Mouse (Mus musculus) urinary bladder, postnatal 10 days (tissue): Measurements from ENCODE around the gene Eefsec.

Source experiments
- DNase-seq: peaks from one replicate; pipeline ENCODE4 v3.0.0; 2022; ENCODE audit warnings: low spot score

The Eefsec gene

DNA sequence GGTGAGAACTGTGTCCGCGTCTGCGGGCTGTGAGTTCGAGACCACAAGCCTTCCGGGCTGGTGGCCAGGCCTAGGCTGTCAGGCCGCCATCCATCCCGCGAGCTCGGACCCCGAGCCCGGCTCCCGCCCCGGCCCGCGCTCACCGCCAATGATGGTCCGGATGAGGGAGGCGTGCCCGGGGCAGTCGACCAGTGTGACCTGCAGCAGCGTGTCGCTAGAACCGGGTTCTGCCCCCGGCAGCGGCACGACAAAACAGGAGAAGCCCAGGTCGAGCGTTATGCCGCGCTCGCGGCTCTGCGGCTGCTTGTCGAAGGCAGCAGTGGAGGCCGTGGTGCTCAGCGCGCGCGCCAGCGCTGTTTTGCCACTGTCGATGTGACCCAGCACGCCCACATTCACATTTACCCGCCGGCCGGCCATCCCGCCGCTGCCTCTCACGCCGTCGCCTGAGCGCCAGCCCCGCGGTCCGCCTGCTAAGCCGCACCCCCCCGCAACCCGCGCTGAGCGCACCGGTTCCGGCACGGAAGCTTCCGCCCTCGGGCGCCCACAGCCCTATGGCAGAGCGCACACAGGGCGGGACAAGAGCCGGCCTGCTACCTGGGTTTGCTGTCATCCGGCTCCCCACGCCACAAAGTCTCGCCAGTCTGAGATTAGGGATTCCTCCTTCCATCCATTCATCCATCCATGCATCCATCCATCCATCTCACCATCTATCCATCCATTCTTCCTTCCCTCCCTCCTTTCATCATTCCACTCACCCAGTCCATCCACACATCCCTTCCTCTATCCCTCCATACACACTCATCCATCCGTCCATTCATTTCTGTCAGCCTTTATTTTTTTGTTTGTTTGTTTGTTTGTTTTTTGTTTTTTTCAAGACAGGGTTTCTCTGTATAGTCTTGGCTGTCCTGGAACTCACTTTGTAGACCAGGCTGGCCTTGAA, at the start of gene Eefsec:
TSS of gene Eefsec (minus strand) at position 477 of the 940 bp plus-strand sequence.
- DNase-seq = peak; percentile 47

DNA sequence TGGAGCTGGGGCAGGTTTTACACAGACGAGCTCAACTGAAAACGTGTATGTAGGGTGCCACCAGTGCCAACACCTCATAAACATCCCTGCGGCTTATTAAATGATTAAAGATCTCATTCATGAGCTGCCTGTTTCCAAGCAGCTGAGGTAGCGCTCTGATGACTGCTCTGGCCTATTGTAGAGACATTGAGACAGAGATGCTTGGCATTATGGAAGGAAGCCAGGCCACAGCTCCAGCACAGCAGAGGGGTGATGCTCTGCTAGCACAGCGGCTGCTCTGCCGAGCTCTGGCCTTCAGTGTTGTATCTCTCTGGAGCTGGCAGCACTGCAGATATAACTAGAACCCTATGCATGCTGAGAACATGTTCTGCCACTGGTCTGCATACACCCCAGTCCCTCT, 47.4 kb upstream of the Eefsec start:
- DNase-seq = no peak

DNA sequence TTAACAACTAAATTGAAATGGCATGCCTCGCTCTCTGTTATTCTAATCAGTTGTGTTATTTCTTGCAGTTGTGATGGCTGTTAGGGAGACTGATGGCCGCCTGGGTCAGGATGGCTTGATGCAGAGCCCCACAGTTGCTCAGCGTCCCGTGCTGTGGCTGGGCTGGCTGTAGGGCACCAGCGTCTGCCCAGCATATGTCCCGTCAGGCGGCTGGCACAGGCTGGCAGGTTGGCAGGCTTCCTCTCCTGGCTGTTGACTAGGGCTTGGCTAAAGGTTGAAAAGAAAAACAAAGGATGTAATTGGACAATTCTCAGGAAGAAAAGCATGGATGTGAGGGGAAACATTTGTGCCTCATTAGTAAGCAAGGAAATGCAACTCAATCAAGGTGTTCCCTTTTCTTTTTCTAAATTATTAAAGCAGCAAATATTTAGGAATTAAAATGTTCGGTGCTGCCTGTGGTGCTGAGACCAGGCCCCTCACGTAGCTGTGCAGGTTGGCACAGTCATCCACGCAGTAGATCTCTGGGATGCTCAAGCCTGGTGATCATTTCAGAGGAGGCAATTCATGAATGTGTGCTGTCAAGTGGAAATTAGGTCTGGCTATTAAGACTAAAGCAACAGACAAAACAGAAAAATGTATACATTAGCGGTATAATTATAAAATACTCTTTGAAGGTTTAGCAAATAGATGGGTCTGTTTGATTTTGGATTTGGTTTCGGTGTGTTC, 44.5 kb upstream of the Eefsec start:
- no peak for DNase-seq

DNA sequence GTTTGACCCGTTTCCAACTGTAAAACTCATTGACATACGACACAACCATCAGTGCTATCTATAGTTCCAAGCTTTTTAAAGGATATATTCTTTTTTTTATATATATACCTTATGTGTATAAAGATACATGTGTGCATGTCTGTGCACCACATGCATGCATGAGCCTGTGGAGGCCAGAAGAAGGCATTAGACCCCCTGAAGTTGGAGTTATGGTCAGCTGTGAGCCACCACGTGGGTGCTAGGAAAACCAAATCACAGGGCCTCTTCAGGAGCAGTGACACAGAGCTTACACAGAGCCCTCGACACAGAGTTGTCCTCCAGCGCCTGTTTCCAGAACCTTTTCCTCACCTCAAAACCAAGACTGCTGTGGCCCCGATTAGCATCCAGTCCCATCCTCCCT, 43.5 kb upstream of the Eefsec start:
- no peak for DNase-seq

DNA sequence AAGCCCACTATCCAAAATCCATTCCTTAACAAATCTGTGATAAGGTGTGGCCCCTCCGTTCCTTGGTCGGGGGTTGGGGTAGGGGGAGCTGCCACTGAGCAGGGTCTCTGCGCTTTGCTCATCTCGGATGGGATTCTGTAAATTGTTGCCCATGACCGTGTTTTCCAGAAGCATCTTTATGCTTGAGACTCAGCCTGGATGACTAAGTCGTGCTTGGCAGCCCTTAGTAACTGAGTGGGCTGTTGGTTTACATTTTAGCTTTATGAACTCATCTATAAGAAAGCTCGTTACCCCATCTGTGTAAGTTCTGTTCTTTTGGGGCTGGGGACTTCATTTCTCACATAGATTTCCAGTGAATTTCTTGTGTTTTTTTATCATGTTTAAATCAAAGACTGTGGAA, 42.7 kb upstream of the Eefsec start:
- no peak for DNase-seq

DNA sequence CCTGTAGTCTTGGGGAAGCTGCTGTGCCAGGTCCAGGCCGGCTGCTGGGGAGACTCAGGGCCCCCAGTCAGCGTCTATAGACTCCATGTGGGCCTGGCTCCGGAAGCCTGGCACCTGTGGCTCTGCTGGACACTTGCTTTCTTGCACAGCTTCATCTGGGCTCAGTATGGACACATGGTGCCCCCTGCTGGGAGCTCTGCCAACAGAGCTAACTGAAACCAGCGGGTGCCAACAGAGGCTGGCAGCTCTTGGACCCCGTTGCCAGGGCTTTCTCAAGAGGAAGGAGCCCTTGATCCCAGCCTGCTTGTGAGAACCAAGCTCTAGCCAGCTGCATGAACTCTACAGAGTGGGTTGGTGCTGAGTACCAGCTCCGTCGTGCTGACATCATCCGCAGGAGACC, 40.6 kb upstream of the Eefsec start:
- no peak for DNase-seq

DNA sequence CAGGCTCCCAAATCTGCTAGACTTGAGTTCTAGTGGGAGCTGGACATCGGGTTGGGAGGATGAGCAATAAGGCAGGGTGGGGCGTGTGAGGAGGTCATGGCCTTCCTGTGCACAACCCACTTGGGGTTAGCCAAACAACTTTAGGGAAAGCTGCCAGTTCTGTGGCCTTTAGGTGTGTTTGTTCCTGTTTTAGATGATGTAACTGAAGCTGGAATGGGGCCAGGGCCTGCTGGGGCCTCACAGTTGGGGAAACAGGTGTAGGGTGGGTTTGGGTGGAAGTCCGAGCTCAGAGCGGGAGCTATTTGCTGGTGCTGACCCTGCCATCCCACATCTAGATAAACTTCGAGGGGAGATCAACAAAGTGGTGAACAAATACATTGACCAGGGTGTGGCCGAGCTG, 39.0 kb upstream of the Eefsec start:
- no peak for DNase-seq

DNA sequence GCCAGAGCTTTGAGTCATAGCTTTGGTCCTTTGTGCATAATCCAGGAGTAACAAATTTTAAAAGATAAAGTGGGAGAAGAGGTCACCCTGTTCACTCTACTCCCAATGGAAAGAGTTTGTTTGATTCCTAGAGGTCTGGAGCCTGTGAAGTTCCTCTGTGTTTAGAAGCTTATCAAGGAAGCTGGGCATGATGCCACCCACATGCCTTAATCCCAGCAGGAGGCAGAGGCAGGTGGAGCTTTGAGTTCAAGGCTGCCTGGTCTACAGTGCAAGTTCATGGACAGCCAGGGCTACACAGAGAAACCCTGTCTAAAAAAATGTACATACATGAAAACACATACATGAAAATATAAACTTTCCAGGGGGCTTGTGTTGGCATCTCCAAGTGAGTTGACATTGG, 37.6 kb upstream of the Eefsec start:
- no peak for DNase-seq

DNA sequence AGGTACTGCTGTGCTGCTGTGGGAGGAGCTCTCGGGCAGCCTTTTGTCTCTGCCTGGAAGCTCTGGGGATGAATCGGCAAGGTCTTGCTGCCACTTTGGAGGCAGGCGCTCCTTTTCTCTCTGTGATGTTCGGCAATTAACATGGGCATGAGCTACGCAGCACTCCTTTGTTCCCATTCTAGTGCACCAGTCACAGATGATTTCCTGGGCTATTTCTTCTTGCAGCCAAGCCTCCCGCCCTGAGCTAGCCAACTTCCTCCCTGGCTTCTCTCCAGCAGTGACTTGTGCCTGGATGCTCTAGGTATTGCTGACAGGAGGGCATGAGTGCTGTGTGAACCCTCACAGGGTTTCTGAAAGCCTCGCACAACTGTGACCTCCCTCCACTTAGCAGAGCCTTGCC, 36.8 kb upstream of the Eefsec start:
- DNase-seq = no peak

DNA sequence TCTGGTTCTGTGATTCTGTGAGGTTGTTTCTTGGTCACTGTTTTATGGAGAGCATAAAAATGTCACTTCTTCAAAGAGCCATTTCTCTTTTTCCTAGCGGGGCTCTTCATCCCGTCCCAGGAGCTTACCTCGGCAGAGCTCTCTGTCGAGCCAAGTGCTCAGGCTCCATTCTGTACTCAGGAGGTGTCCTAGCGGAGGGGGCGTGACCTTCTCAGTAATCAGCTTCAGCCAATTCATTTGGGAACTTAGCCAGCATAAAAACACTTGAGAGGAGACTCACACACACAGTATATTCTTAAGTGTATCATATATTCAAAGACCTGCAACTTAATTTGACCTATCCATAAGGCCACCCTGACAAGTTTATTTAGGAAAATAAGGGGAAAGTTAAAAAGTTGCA, 34.1 kb upstream of the Eefsec start:
- no peak for DNase-seq

DNA sequence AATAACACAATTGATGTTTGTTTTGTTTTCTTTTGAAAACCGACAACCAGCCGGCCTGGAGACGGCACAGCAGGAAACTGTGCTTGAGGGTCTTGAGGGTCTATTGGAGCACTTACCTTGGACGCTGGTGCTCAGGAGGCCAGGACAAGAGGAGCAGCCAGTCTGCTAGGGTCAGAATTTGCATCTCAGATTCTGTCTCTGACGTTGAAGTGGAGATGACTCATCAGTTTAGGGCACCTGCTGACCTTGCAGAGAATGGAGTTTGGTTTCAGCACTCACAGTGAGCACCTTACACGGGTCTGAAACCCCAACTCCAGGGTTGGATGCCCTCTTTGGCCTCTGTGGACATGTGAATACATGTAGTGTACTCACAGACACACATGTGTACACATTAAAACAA, 23.5 kb upstream of the Eefsec start:
- no peak for DNase-seq

DNA sequence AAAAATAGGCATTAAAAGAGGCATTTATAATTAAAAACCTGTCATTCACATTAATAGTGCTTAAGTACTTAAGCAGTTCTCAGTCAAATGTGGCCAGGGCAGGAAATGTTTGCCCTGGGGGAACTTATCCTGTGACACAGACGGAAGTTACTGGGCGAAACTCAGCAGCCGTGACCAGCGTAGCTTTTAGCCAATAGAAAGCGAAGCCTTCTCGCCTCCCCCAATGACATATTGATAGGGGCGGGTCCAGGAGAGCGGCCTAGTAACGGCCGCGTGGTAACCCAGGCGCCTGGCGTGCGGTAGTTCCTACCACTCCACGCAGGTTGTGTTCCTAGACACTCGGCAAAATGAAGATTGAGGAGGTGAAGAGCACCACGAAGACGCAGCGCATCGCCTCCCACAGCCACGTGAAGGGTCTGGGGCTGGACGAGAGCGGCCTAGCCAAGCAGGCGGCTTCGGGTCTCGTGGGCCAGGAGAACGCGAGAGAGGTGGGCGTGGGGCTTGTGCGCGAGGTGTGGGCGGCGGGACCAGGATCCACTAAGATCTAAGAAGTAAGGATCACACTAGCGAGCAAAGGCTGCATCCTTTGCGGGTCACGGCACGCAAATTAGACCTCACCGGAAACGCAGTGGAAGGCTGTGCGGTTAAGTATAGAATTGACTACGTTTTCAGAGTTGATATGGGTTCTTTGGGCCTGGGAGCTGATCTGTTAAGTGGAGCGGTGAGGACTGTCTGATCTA, 19.0 kb upstream of the Eefsec start, which contains the start of gene Ruvbl1:
TSS of gene Ruvbl1 (plus strand) at position 229 of the 740 bp plus-strand sequence.
- DNase-seq = peak; percentile 70

DNA sequence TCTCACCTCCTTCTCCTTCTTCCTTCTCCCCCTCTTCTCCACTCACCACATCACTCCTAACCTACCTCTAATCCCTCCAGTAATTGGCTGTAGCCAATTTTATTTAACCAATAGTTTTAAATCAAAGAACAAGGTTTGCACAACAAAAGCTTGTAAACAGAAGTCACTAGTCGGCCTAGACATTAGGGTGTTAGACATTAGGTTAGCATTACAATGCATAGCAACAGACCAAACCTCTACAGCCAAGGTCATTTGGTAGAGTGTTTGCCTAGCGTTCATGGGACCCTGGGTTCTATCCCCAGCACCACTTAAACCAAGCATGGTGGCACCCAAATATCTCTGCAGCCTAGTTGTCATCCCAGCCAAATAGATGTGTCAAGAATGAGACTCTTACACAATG, 8.2 kb upstream of the Eefsec start:
- no peak for DNase-seq

DNA sequence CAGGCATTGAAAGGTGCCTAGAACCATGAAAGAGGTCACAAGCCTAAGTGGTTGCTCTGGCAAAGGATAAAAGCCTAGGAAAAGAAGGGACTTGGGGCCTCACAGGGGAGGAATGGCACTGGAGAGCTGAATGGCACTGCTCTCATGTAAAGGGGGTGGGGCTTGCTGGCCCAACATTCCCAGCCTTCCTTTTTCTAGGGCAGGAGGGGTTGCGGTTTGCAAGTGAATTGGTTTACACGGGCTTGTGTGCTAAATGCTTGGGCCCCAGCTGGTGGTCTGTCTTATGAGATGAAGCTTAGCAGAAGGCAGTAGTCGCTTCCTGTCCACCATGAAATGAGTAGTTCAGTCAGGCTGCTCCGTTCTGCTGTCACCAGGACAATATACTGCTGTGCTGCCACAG, 1.1 kb upstream of the Eefsec start:
- no peak for DNase-seq

DNA sequence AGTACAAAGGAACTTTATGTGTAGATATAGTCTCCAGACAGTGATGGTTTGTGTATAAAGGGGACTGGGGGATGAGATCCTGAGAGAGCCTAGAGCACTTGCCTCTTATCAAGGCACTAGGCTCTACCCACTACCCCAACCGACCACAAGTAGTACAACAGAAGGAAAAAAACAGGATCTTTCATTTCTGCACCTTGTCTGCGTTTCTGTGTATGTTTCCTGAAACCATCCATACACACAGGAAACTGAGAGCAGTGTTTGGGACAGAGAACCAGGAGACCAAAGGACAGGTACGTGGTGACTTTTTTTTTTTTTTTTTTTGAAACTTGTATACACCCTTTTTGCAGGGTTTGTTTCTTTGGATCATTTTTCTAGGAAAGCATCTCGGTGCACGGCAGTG, 678 bp downstream of the Eefsec start:
- DNase-seq = no peak

DNA sequence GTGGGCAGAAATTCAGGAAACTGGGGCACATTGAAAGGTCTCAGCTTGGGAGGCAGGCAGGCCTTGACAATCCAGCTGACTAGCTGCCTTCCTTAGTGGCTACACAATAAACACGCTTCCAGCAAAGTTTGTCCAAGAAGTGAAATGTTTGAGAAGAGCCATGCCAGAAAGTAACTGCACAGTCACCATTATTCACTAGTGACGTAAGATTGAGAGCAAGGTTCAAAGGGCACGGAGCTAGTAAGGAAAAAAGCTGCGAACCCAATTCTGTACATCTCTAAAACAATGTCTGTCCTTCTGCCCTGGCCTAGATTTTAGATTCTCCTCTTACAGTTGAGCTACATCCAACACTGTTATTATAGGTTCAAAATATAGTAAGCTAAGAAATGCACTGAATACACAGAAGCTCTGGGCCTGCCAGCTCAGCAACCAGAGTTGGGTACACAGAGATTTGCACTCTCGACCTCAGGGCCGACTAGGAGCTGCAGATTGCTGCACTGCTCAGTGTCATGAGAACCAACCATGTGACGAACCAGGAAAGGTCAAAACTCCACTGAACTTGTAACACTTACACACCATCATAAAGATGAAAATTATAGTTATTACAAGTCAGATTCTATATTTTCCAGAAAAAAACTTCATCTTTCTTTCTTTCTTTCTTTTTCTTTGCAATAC, 2.1 kb downstream of the Eefsec start:
- no peak for DNase-seq

DNA sequence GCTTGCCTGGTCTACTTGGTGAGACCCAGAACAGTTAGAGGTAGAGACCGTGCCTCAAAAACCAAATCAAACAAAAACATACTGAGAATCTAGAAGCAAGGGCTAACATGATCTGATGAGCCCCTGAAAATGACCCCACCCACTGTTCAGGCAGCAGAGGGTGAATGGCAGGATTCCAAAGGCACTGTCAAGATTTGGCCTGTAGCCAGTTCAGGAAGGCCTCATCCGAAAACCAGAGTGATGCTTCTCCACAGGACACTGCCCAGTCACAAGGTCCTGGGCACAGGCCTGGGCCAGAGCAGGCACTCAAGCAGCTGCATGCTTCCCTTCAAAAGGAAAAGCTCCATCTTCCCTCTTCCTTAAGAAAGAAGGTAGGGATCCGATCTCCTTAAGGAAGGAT, 2.9 kb downstream of the Eefsec start:
- DNase-seq = no peak

DNA sequence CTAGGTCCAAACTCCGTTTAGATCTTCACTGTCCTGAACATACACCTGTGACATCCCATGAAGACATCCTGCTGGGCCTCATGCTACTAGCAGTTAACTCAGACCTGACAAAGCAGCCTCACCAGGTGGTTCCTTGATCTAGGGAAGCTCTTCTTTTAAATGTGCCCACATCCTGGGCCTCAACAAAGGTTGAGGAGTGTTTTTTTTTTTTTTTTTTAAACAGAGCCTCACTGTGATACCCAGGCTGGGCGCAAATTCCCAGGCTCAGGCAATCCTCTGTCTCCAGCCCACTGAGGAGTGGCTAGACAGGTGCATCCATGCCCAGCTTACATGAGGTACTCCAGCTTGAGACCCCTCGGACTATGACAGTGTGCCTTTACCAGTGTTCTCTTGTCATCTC, 3.8 kb downstream of the Eefsec start:
- DNase-seq = no peak

DNA sequence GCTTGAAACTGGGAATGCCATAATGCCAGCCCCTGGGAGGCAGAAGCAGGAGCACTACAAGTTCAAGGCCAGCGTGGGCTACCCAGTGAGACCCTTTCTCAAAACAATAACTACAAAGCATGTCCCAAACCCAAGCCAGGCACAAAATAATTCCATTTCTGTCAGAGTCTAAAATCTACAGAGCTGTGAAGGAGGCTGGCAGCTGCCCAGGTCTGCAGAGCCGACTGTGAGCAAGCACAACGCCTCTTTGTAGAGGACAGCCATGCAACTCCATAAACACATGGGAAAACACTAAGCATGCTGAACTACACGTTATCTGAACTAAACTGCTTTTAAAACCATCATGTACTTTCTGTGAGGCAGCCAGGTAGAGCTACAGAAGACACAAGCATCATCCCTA, 7.3 kb downstream of the Eefsec start:
- DNase-seq = no peak

DNA sequence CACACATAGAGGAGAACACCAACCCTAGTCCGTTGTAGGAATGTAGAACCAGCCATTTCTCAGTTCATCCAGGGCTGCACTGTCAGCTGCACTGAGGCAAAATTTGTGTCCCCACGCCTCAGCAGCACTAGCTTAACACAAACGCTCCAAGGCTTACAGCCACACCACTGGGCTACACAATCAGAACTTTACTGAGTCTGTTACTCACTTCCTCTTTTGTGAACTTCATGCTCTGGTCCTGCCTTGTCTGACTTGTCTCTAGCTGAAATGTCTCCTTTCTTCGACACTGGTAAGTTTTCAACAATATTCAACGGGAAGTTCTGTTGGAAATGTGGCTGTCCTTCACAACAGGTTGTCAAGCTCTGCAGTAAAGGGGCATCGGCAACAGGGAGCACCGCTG, 10.7 kb downstream of the Eefsec start:
- no peak for DNase-seq

DNA sequence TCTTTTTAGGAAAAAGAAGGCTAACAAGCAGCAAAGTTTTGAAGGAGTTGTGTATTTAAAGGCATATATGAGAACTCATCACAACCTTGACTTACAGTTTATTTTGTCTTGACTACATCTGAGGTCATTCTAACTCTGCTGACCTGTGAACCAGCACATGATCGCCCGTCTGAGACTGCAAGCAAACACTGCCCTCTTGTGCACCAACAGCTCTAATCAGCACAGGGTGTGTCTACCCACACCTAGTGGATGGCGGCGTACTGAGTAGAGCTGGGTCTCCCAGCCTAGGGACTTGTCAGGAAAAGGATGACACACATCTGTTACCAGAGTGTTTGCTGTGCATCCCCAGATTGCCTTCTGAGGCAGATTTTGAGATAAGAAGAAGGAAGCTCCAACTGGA, 15.1 kb downstream of the Eefsec start:
- DNase-seq = no peak

DNA sequence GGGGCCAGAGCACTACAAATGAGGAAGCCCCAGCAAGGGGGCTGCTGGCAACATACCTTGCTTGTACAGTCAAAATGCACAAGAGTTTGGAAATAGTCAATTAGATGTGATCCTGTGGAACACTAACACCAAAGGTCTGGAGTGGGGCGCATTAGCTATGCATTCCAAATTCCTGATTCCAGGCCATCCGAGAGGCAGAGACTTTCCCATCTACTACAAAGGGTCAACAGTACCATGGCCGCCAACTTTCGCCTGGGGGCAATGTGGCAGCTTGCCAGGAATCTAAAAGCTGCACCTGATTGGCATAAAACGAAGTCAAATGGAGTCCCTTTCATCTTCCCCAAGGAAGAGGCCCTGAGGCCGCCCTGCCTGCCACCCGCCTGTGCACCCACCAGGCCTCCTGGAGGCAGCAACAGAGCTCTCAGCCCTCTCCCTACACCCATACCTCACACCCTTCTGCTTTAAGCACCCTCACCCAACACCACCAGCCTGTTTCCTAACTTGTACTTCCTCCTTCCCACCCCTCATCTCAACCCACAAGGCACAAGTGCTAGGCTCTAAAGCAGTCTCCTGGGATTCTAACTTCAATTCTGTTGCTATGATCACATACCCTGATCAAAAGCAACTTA, 30.1 kb downstream of the Eefsec start:
- DNase-seq = no peak
